In genomic region chr2:144010282-144011044, GRCm38 (mm10) we compare ENCODE assay signal across 1 mouse cellular context.
A peak's percentile ranks its signal among the peaks of the same experiment; 100 is the strongest.
TF ChIP-seq lines count a peak whose summit lies in the region.

No protein-coding gene starts in this region.

TF ChIP-seq in MEL, 35 proteins besides CTCF, POLR2A, EP300 and RAD21 (continued from another document):
- TF ChIP-seq ELF1 (IDR thresholded peaks at IDR 0.05; ENCODE audit: low read depth, low read length) (0 out of 2 replicates have a peak, but pooled peaks have one; percentile 5), MXI1 (IDR thresholded peaks at IDR 0.05; ENCODE audit: low read depth, low read length) (peak; percentile 59), SMC3 (IDR thresholded peaks at IDR 0.05; ENCODE audit: low read depth, low read length) (peak; percentile 49), ETS1 (IDR thresholded peaks at IDR 0.05; ENCODE audit: low read depth, low read length) (no peak), SIN3A (IDR thresholded peaks at IDR 0.05; ENCODE audit: low read length) (peak; percentile 22; the same call in 1 of the 2 replicates), HCFC1 (IDR thresholded peaks at IDR 0.05; ENCODE audit: low read depth, low read length) (0 out of 2 replicates have a peak, but pooled peaks have one; percentile 40), MAX (IDR thresholded peaks at IDR 0.05; ENCODE audit: low read length) (peak; percentile 9; the same call in 1 of the 2 replicates)
TF ChIP-seq in MEL: peak in this region for 7.
